ENCODE assay signal across 23 mouse cellular contexts in genomic region chr10:19404401-19404800, GRCm38 (mm10). TPM values are rescaled to one million over a fixed set of nuclear protein-coding genes. Genes with fewer than 3 reads are reported as not detected.
"Had no signal": no experiment of that assay in that cellular context is flagged by ENCODE, and none has a peak within 500 bp of the region (broad histone marks: within the 10 kb centered on the region; RNA-seq: fewer than 3 reads in every experiment).

No protein-coding gene starts in this region.

- H3K4me3 ChIP-seq: midbrain, embryonic 10.5 days; midbrain, embryonic 13.5 days; myocyte; neural tube, embryonic 13.5 days; neural tube, embryonic 15.5 days had no signal

- ATAC-seq: midbrain, embryonic 13.5 days; midbrain, embryonic 16.5 days had no signal

- H3K4me1 ChIP-seq: neural tube, embryonic 15.5 days had no signal

- H3K9ac ChIP-seq: lung, embryonic 14.5 days; midbrain, embryonic 13.5 days; neural tube, embryonic 13.5 days; neural tube, embryonic 15.5 days had no signal

- H3K4me2 ChIP-seq: lung, embryonic 14.5 days; midbrain, embryonic 13.5 days; neural tube, embryonic 13.5 days; neural tube, embryonic 15.5 days had no signal

- H3K27me3 ChIP-seq: midbrain, embryonic 13.5 days had no signal

- H3K9me3 ChIP-seq: midbrain, embryonic 10.5 days; midbrain, embryonic 13.5 days; neural tube, embryonic 13.5 days; neural tube, embryonic 15.5 days had no signal

- DNase-seq: lung, adult 18-20 months; lung, embryonic 14.5 days; lung, postnatal 10 days; lung, postnatal 4 days; retina, postnatal 1 day; right cerebral cortex, adult 18-20 months; right cerebral cortex, postnatal 25 days; right cerebral cortex, postnatal 4 days; spleen, adult 18-20 months; thymus, adult 18-20 months; thymus, postnatal 14 days; thymus, postnatal 36 days had no signal

- H3K27ac ChIP-seq: midbrain, embryonic 10.5 days; midbrain, embryonic 13.5 days; neural tube, embryonic 13.5 days; neural tube, embryonic 15.5 days had no signal

- H3K36me3 ChIP-seq: midbrain, embryonic 10.5 days; midbrain, embryonic 13.5 days; neural tube, embryonic 13.5 days; neural tube, embryonic 15.5 days had no signal

RNA-seq across cellular contexts. Expression of gene Olig3, which starts 48.1 kb away (rescaled TPM):
- polyA plus RNA-seq: liver, embryonic 16.5 days; lung, embryonic 14.5 days; lung, embryonic 16.5 days; myocyte; small intestine, adult 2 months; stomach, embryonic 14.5 days; stomach, embryonic 16.5 days had no signal
